Mouse (Mus musculus): Measurements from ENCODE around the gene Fgfr2.

Gene Fgfr2

DNA sequence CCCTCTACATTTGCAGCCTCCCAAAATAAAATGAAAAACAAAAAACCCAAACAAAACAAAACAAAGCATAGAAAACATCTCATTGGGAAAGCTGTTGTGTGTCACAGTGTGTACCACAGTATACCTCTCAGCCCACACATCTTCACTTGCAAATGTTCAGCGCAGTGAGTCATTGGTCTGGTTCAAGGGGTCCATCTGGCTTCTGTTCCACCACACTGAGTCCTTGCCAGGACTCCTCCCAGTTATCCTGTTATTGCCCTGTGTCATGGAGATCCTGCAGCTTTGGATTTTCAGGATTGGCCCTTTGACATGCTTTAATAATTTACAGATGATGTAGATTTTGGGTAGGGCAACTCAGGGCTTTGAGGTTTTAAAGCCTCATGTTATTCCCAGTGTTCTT, 1435.8 kb downstream of the Fgfr2 start:
- in situ Hi-C loops (cut with MseI, MboI), result no loop called here

DNA sequence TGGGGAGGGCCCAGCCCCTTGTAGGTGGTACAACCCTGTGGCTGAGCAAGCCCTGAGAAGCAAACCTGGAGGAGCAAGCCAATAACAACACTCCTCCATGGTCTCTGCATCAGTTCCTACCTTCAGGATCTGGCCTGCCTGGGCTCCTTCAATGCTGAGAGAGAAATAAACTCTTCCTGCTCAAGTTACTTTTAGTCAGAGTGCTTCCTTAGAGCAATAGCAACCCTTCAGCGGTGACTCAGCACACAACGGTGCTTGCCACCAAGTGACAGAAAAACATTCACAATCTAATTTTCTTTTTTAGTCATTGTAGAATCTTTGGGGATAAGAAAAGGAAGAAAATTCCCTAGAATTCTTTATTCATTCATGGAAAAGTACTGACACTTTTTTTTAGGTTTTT, 1446.0 kb downstream of the Fgfr2 start:
- in situ Hi-C loops (cut with MseI, MboI), result no loop called here

- in situ Hi-C loops (cut with MseI, MboI), result no loop called here
Measured at GRCm38 (mm10) chr7:131670586-131670985, 1452.6 kb downstream of the Fgfr2 start.

DNA sequence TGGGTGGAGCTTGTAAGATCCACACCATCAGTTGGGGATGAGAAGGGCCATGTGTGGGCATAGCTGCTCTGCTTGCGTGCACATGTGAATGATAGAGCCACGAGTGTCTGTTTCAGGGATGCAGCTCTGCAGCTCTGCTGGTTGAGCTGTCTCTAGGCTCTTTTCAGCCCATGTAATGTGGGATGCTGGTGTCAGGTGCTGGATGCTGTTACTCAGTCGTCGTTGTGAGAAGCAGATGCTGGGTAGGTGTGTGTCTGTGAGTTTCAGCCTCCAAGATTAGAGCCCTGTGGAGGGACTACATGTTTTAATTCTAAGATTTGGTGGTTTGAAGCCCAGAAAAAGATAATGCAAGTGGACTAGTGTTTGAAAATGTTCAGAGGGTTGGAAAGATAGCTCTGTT, 1453.8 kb downstream of the Fgfr2 start:
- in situ Hi-C loops (cut with MseI, MboI), result no loop called here

DNA sequence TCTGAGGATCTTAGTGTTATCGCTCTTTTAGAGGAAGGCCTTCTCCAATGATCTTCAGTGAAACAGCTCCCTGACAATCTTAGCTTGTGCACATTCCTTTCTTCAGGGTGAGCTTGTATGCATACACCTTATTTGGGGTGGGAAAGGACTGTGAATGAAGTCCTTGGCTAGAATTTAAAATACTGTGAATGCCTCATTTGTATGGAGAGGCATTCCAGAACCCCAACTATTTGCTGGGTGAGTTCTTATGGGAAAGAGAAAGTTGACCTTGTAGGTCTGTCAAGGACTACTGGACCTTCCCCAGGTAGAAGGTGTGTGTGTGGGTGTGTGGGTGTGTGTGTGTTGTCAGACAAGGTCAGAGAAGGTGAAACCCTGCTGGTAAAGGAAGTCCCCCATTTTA, 1462.4 kb downstream of the Fgfr2 start:
- in situ Hi-C loops (cut with MseI, MboI), result no loop called here

DNA sequence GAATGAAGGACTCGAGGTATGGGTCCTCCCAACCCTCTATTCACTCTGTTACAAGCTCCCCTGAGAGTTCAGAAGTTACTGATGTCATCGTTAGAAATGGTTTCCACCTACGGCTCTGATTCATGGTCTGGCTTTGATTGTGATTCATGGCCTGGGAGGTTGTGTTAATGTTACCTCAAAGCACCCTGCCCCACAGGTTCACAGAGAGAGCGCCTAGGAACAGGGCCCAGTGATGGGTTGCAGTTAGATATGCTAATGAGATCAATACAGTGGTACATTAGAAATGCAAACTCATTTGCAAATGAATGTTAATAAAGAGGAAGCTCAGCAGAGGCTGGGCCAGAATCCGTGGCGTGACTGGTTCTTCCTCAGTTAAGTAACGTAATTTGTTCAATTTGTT, 1467.1 kb downstream of the Fgfr2 start:
- in situ Hi-C loops (cut with MseI, MboI), result no loop called here

DNA sequence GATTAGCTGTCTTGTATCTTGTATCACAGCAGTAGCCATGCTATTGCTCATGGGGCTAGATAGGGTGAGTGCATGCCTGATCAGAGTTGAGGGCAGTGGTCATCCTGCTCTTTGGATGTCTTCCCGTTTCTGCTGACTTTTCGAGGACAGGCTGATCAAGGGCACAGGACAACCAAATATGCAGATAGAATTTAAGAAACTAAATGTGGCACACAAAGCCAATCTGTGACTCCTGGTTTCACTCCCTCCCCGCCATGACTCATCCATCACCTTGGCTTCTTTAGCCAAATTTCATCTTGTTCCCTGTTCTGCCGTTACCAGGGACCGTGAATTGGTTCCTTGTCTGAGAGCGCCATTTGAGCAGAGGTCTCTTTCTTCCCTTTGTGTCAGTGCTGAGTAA, 1469.7 kb downstream of the Fgfr2 start:
- in situ Hi-C loops (cut with MseI, MboI), result no loop called here

DNA sequence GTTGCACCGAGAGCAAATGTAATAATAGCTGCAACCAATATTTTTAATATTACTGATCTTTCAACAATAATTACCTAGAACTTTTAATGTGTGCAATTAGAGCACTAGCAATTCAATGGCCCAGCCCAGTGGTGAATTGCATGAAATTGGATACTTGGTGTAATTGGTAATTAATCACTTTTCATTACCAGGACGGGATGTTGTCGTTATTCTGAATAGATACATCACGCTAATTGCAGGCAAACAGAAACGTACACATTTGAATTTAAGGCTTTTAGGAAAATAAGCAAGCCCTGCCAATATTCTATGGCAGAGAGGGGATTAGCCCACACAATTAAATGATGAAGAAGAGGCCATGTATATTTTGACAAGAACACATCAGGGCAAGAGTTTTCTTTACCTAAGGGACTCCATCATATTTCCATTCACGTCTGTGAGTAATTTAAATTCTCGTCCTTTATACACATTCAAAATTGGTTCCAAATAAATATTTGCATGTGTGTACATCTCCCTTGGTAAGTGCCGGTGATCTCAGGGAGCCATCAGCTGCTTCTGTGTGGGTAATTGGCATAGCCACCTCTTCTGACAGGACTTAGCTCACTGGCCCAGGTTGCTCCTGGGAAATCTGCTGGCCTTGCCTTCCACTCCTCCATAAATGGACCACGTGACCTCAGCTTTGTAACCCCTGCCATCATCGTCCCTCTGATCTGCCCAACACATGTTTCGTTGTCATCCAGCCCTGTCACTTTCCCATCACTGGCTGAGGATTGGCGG, 1471.0 kb downstream of the Fgfr2 start:
- in situ Hi-C loops (cut with MseI, MboI), result no loop called here

- in situ Hi-C loops (cut with MseI, MboI), result no loop called here
Measured at GRCm38 (mm10) chr7:131650277-131650676, 1472.9 kb downstream of the Fgfr2 start.

DNA sequence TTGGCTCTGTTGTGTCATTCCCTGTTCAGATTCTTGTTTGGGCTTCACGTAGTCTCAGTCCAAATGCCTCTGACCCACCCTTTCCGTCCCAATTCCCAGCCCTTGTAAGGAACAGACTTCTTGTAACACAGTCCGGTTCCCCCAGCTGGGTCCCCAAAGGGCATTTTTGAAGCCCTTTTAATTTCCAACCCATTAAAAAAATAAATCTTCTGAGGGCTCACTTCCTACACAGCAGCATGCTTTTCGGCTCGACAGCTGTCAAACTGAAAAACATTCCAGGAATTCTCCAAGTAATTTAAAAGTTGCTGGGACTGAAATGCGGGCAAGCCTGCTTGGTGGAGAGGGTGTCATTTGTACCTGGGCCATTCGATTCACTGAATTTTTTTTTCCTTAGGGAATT, 1474.9 kb downstream of the Fgfr2 start:
- in situ Hi-C loops (cut with MseI, MboI), result no loop called here

DNA sequence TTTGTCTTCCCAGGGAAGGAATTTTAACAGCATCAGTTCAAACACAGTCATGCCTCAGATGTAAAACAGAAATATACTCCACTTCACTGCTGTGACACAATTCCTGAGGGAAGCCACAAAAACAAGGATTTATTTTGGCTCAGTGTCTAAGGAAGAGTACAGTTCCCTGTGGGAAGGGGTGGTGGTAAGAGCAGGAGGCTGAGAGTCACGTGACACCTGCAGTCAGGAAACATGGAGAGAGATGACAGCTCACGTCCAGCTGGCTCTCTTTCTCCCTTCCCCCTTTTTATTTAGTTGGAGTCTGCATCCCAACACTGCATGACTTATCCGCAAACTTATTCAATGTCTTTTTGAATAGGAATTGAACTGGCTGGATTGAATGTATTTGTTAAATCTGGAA, 1475.6 kb downstream of the Fgfr2 start:
- in situ Hi-C loops (cut with MseI, MboI), result no loop called here

DNA sequence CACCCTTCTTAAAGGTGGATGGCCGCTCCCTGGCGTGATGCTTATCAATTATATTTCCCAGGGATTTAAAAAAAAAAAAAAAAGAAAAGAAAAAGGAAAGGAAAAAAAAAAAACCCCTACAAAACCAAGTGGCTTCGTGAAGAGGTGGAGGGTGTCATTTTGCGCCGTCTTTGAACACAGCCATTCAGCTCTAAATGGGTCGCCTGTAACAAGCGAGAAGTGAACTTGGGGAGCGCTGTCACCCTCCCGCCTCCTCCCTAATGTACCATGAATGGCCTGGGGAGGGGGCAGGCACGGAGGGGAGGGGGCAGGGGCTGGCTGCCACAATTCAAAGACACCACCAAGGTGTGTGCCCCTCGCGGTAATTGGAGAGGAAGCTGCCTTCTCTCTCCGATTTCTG, 1478.6 kb downstream of the Fgfr2 start:
- in situ Hi-C loops (cut with MseI, MboI), result no loop called here

DNA sequence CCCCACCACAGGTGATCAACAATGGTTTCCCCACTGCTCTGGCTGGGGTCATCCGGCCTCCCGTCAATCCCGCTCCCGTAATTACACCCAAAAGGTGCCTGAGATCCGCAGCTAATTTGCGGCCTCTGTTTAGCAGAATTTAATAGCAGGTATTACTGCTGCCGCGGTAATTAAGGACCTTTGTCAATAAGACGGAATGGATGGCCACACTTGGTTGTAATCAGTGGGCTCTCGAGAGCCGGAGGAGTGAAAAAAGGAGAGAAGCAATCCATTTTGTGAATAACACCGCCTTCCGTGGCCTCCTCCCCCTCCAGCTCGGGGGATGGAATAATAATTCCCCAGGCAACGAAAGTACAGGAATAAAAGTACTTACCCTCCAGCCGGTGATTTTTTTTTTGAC, 1479.1 kb downstream of the Fgfr2 start:
- in situ Hi-C loops (cut with MseI, MboI), result no loop called here

DNA sequence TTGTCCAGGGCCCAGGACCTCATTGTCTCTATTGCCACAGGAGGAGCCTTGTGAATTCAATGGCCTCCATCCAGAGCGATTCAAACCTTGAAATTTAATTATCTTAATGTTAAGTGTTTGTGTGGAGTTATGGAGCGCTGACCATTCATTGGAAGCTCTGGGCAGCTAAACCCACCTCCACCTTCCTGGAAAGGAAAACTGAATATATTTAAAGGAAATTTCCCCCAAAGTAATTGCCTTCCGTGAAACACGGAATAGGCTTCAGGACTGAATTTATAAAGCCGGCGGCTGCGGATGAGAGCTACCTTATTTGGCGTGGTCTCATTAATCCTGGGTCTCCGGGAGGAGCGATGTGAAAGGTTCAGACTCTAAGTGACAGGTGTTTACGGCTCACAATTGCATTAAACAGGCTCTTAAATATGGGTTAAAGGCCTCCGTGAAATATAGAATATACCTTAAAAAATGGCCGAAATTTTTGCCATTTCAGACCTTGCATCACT, 1479.8 kb downstream of the Fgfr2 start:
- in situ Hi-C loops (cut with MseI, MboI), result no loop called here

- in situ Hi-C loops (cut with MseI, MboI), result no loop called here
Measured at GRCm38 (mm10) chr7:131629562-131629961, 1493.6 kb downstream of the Fgfr2 start.

GRCm38 (mm10) chr7:131628846-131629391, 1494.2 kb downstream of the Fgfr2 start:
- in situ Hi-C loops (cut with MseI, MboI), result no loop called here

GRCm38 (mm10) chr7:131628356-131628755, 1494.8 kb downstream of the Fgfr2 start:
- in situ Hi-C loops (cut with MseI, MboI), result no loop called here

GRCm38 (mm10) chr7:131609677-131610076, 1513.5 kb downstream of the Fgfr2 start:
- in situ Hi-C loops (cut with MseI, MboI), result no loop called here

DNA sequence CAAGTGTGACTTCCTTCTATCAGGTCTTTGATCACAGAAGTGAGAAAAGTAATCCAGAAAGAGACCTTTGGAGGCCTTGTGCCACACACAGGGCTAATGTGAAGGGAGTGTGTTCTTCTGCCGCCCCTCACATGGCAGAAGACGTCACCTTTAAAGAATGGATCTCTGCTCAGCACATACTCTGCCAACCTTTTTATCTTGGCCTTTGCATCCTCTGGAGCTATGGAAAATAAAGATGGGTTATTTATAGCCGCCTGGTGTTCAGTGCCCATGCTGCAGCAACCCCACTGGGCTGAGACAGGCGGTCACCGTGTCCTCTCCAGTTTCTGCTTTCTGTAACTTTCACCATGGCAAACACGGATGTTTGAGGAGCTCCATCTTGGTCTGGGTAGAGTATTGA, 1515.1 kb downstream of the Fgfr2 start:
- in situ Hi-C loops (cut with MseI, MboI), result no loop called here

GRCm38 (mm10) chr7:131605481-131605880, 1517.7 kb downstream of the Fgfr2 start:
- in situ Hi-C loops (cut with MseI, MboI), result no loop called here

GRCm38 (mm10) chr7:131604946-131605345, 1518.2 kb downstream of the Fgfr2 start:
- in situ Hi-C loops (cut with MseI, MboI), result no loop called here

- in situ Hi-C loops (cut with MseI, MboI), result no loop called here
Measured at GRCm38 (mm10) chr7:131603186-131603585, 1520.0 kb downstream of the Fgfr2 start.

- in situ Hi-C loops (cut with MseI, MboI), result no loop called here
Measured at GRCm38 (mm10) chr7:131602106-131602505, 1521.0 kb downstream of the Fgfr2 start.

DNA sequence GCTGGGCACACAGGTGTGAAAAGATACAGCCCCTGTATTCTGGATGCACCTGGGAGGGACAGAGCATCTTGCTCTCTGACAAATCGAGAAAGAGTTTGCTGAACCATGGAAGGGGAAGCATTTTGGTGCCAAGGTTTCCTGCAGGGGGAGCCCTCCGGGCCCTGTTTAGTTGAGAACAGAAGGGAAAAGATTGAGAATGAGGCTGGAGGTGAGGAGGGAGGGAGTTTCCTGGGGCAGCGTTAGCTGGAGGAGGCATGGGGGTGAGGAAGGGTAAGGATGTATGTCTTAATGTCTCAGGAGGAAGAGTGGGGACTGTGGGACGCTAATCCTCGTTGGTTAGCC, 1524.7 kb downstream of the Fgfr2 start:
- in situ Hi-C loops (cut with MseI, MboI), result no loop called here

Measured in mouse trophoblast stem cell (cell line).